Mouse (Mus musculus) forebrain, embryonic 11.5 days (tissue): ENCODE measurements around the gene Mtor. TPM values are rescaled to one million over a fixed set of nuclear protein-coding genes. Genes with fewer than 3 reads are reported as not detected.
A peak's percentile ranks its signal among the peaks of the same experiment; 100 is the strongest.

ENCODE experiments used
- ATAC-seq: fragments of 200-750 bp; cut with Nextera tagmentation; replicated peaks from 2 replicates; pipeline ENCODE4 v1.8.0; 2017; ENCODE audit warnings: moderate TSS enrichment; ENCODE audit not compliant: low FRiP score
- DNase-seq: peaks from one replicate; pipeline ENCODE4 v3.0.0-alpha.2; 2017; ENCODE audit warnings: low spot score
- H3K27ac ChIP-seq: fragments of 300-500 bp; sonication (generic); 2 replicates; pipeline ENCODE4 v1.5.1; 2014; ENCODE audit warnings: low read depth, low read length
- H3K27me3 ChIP-seq: fragments of 300-500 bp; sonication (generic); 2 replicates; pipeline ENCODE4 v1.6.1; 2014; ENCODE audit warnings: mild to moderate bottlenecking, low read length, mixed read lengths; ENCODE audit not compliant: control insufficient read depth, insufficient read depth
- H3K36me3 ChIP-seq: fragments of 300-500 bp; sonication (generic); 2 replicates; pipeline ENCODE4 v1.6.1; 2014; ENCODE audit warnings: mild to moderate bottlenecking, low read length, moderate library complexity, mixed read lengths; ENCODE audit not compliant: control insufficient read depth, insufficient read depth
- H3K4me1 ChIP-seq: fragments of 300-500 bp; sonication (generic); replicated peaks from 2 replicates; pipeline ENCODE4 v1.6.1; 2014; ENCODE audit warnings: low read length, mixed read lengths; ENCODE audit not compliant: control insufficient read depth, insufficient read depth
- H3K4me2 ChIP-seq: fragments of 300-500 bp; sonication (generic); 2 replicates; pipeline ENCODE4 v1.6.1; 2014; ENCODE audit warnings: low read depth, mild to moderate bottlenecking, low read length, moderate library complexity, mixed read lengths; ENCODE audit not compliant: severe bottlenecking
- H3K4me3 ChIP-seq: fragments of 300-500 bp; sonication (generic); 2 replicates; pipeline ENCODE4 v1.5.1; 2014; ENCODE audit warnings: low read depth, low read length
- H3K9ac ChIP-seq: fragments of 300-500 bp; sonication (generic); 2 replicates; pipeline ENCODE4 v1.6.1; 2014; ENCODE audit warnings: low read length
- H3K9me3 ChIP-seq: fragments of 300-500 bp; sonication (generic); 2 replicates; pipeline ENCODE4 v1.6.1; 2016; ENCODE audit warnings: low read length, mixed read lengths; ENCODE audit not compliant: control insufficient read depth
- WGBS: fragments of 180-500 bp; shearing (Covaris S2); extraction: QIAGEN DNeasy Blood & Tissue Kit; methylation state at CpG from one replicate; pipeline ENCODE4 v1.1.7; 2014; 5-methylcytosine and 5-hydroxymethylcytosine counted together
- polyA plus RNA-seq: library from polyadenylated mRNA; unstranded; fragments of >200 nt; fragmentation: Nextera tagmentation; extraction: Ambion mirVana; gene quantifications from 2 replicates; pipeline ENCODE4 v1.2.1, GENCODE M21; 2014

Gene Mtor
- polyA plus RNA-seq, 1 experiment from 2014 or later, result 37.6 TPM

DNA sequence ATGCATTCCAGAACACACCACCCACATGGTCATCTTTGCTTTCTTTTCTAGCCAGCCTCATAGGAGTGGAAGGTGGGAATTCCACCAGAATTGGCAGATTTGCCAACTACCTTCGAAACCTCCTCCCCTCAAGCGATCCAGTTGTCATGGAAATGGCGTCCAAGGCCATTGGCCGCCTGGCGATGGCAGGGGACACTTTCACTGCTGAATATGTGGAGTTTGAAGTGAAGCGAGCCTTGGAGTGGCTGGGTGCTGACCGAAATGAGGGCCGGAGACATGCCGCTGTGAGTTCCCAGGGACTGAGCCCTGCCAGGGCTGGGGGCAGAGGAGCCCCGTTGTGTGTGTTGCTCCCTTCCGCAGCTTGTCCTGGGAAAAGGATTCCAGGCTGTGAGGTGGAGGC is 5.3 kb downstream of the Mtor start:
- H3K27me3 ChIP-seq, result no peaks in the 10 kb centered on the region
- H3K27ac ChIP-seq, result no peak overlapping the region
- H3K4me1 ChIP-seq, result peaks cover 5% of the 10 kb centered on the region
- ATAC-seq (no peak), DNase-seq (no peak)
- no peaks in the 10 kb centered on the region for H3K9me3 ChIP-seq
- peaks cover 9% of the 10 kb centered on the region for H3K36me3 ChIP-seq
- H3K9ac ChIP-seq, result no peak overlapping the region
- WGBS, result 94% methylated on average over 11 of the region's 11 CpGs
- no peak overlapping the region for H3K4me2 ChIP-seq
- H3K4me3 ChIP-seq, result no peak overlapping the region

DNA sequence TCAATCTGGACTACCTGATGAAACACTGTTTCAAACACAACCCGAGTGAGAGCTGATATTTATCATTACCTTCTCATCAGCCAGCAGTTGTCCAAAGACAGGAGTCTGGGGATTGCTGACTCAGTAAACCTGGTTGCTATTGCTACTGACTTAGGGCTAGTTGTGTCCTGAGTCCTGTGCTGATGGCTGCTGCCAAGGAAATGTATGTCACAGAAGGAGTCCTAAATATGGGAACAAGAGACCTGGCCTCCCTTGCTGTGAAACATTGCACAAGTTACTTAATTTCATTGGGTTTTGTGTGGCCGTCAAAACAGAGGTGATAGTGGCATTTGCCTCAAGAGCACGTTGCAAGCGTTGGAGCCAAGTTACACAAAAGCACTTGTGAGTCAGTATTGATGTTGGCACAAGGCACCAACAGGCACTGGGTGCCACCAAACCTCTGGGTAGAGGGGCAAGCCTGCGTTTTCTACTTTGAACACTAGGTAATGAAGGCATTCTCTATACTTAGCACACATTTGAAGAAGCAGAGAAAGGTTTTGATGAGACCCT is 7.1 kb downstream of the Mtor start:
- Histone ChIP-seq H3K27me3 (no peaks in the 10 kb centered on the region), H3K9me3 (no peaks in the 10 kb centered on the region), H3K4me1 (no peaks in the 10 kb centered on the region), H3K36me3 (peaks cover 11% of the 10 kb centered on the region), H3K4me2 (no peak overlapping the region), H3K27ac (no peak overlapping the region), H3K4me3 (no peak overlapping the region), H3K9ac (no peak overlapping the region)
- ATAC-seq (no peak), DNase-seq (no peak)
- WGBS, result 93% methylated on average over 5 of the region's 5 CpGs

DNA sequence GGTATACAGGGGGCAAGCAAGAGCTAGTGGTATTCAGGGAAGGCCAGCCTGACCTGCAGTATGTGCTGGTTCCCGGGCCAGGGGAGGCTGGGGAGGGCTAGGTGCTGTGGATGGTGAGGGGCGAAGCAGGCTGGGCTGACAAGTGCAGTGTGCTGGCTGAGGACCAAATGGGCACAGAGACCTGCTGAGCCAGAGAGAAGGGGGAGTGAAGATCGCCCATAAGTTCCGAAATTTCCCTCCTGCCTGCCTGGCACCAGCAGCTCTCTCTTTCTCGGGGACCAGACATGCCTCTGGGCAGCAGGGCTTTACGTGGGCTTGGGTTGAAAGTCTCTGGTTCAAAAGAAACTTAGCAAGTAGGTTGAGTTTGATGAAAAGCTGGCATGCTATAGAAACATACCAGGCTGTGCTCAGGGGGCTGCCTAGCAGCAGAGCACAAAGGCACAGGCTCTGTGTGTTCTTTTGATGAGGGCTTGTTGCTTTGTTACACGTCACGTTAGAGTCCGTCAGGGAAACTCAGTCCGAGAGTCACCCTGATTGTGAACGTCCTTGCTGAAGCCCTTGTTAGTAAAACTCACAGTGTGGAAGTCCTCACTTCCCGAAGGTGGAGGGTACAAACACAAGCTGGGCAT is 12.4 kb downstream of the Mtor start:
- Histone ChIP-seq H3K36me3 (peaks cover 6% of the 10 kb centered on the region), H3K9ac (no peak overlapping the region), H3K27ac (no peak overlapping the region), H3K27me3 (no peaks in the 10 kb centered on the region), H3K4me3 (no peak overlapping the region), H3K4me2 (no peak overlapping the region), H3K9me3 (no peaks in the 10 kb centered on the region), H3K4me1 (no peaks in the 10 kb centered on the region)
- no peak for DNase-seq
- ATAC-seq, result 0 out of 2 replicates have a peak, but pooled peaks have one; percentile 10
- WGBS, result 63% methylated on average over 12 of the region's 12 CpGs

DNA sequence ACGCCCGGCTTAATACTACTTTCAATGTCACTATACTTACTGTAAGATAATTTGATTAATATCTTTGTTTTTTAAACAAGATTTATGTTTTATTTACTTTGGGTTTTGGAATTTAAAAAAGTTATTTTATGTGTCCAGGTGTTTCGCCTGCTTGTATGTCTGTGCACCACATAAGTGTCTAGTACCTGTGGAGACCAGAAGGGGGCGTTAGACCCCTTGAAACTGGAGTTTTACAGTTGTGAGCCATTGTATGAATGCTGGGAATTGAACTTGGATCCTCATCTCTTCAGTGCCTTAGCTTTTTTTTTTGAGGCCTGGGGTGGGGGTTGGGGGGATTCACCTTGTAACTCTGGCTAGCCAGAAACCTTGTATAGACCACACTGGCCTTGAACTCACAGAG is 13.4 kb downstream of the Mtor start:
- Histone ChIP-seq H3K9me3 (no peaks in the 10 kb centered on the region), H3K9ac (no peak overlapping the region), H3K4me1 (no peaks in the 10 kb centered on the region), H3K27ac (no peak overlapping the region), H3K4me2 (no peak overlapping the region), H3K4me3 (no peak overlapping the region), H3K36me3 (peaks cover 6% of the 10 kb centered on the region; the same call in 1 of the 2 replicates), H3K27me3 (no peaks in the 10 kb centered on the region)
- no peak for DNase-seq
- ATAC-seq, result no peak
- 84% methylated on average over 4 of the region's 4 CpGs for WGBS

DNA sequence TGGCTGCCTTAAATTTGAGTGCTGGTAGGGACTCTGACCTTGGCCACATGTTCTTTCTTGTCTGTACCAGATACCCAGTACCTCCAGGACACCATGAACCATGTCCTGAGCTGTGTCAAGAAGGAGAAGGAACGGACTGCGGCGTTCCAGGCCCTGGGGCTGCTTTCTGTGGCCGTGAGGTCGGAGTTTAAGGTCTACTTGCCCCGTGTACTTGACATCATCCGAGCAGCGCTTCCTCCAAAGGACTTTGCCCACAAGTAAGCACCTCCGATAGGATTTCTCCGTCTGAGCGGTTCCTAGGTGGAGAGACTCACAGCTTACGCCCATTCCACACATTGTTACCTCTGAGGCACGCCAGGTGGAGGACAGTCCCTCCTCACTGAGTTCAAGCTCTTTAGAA is 14.3 kb downstream of the Mtor start:
- Histone ChIP-seq H3K4me3 (no peak overlapping the region), H3K27me3 (no peaks in the 10 kb centered on the region), H3K36me3 (peaks cover 6% of the 10 kb centered on the region; the same call in 1 of the 2 replicates), H3K9me3 (no peaks in the 10 kb centered on the region), H3K4me1 (no peaks in the 10 kb centered on the region), H3K9ac (no peak overlapping the region), H3K4me2 (no peak overlapping the region), H3K27ac (no peak overlapping the region)
- no peak for DNase-seq
- ATAC-seq, result no peak
- 93% methylated on average over 13 of the region's 13 CpGs for WGBS

DNA sequence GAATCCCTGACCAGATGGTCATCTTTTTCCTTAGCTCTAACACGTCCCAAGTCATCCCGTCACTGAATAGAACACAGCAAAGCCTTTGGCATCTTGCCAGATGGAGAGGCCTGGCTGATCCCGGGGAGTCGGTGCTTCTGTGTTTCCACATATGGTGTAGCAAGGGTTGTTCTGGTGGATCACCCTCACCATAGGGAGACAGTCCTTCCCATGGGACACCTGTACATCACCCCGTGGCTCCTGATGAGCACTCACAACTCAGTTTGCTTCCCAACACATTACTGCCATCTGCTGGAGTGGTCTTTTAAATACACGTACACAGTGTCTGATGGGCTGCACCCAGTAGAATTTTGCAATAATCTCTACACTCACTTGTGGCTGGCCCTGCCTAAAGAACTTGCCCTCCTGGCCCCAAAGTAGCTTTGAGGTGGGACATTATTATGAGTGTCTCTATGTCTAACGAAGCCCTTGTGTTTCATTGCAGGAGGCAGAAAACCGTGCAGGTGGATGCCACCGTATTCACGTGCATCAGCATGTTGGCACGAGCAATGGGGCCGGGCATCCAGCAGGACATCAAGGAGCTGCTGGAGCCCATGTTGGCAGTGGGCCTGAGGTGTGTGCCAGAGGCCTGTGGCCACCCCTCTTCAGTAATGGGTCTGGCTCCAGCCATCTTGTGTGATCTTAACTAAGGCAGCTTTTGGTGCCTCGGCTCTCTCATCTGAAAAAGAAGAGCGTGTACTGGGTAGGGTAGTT is 15.0 kb downstream of the Mtor start:
- no peaks in the 10 kb centered on the region for H3K27me3 ChIP-seq
- no peak overlapping the region for H3K27ac ChIP-seq
- no peak overlapping the region for H3K4me2 ChIP-seq
- 86% methylated on average over 14 of the region's 14 CpGs for whole genome bisulfite sequencing
- H3K9ac ChIP-seq, result no peak overlapping the region
- no peak for DNase-seq
- no peaks in the 10 kb centered on the region for H3K9me3 ChIP-seq
- peaks cover 9% of the 10 kb centered on the region; the same call in 1 of the 2 replicates for H3K36me3 ChIP-seq
- H3K4me3 ChIP-seq, result no peak overlapping the region
- no peaks in the 10 kb centered on the region for H3K4me1 ChIP-seq
- ATAC-seq, result no peak

DNA sequence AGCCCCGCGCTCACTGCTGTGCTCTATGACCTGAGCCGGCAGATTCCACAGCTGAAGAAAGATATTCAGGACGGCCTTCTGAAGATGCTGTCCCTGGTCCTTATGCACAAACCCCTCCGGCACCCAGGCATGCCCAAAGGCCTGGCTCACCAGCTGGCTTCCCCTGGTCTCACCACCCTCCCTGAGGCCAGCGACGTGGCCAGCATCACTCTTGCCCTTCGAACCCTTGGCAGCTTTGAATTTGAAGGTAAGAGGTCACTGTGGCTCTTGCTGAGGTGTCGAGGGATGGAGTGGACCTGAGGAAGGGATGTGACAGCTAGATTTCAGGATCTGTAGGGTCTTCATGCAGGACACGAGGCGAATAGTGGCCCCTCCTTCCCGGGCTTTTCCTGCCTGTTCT is 15.9 kb downstream of the Mtor start:
- H3K4me1 ChIP-seq, result no peaks in the 10 kb centered on the region
- no peak overlapping the region for H3K4me2 ChIP-seq
- DNase-seq (no peak), ATAC-seq (no peak)
- H3K4me3 ChIP-seq, result no peak overlapping the region
- no peak overlapping the region for H3K27ac ChIP-seq
- H3K27me3 ChIP-seq, result no peaks in the 10 kb centered on the region
- peaks cover 9% of the 10 kb centered on the region; the same call in 1 of the 2 replicates for H3K36me3 ChIP-seq
- no peak overlapping the region for H3K9ac ChIP-seq
- 96% methylated on average over 12 of the region's 12 CpGs for WGBS
- no peaks in the 10 kb centered on the region for H3K9me3 ChIP-seq

DNA sequence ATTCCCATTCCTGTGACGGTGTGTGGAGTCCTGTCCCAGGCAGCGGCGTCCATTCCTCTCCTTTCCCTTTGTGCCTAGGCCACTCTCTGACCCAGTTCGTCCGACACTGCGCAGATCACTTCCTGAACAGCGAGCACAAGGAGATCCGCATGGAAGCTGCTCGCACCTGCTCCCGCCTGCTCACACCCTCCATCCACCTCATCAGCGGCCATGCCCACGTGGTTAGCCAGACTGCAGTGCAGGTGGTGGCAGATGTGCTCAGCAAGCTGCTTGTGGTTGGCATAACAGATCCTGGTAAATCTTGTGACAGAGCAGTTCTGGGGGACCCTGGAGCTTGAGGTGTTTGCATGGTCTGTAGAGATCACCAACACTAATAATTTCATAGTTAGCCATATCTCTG is 16.5 kb downstream of the Mtor start:
- H3K27me3 ChIP-seq, result no peaks in the 10 kb centered on the region
- no peaks in the 10 kb centered on the region for H3K4me1 ChIP-seq
- DNase-seq (no peak), ATAC-seq (no peak)
- no peaks in the 10 kb centered on the region for H3K9me3 ChIP-seq
- WGBS, result 96% methylated on average over 12 of the region's 12 CpGs
- no peak overlapping the region for H3K4me3 ChIP-seq
- no peak overlapping the region for H3K4me2 ChIP-seq
- no peak overlapping the region for H3K27ac ChIP-seq
- no peak overlapping the region for H3K9ac ChIP-seq
- H3K36me3 ChIP-seq, result peaks cover 15% of the 10 kb centered on the region; the same call in 1 of the 2 replicates
